Mouse (Mus musculus) Patski (cell line): ENCODE data around the gene Ccdc85b. TPM values are rescaled to one million over a fixed set of nuclear protein-coding genes. Genes with fewer than 3 reads are reported as not detected.

Experiments
- ATAC-seq: fragments of 100-300 bp; one replicate; pipeline ENCODE4 v1.8.0; 2021
- CTCF ChIA-PET: fragments of 350-600 bp; sonication (Branson Sonifier 250); formaldehyde crosslinking; loops from one replicate; lab custom pipeline; 2022; ENCODE audit warnings: inconsistent platforms; lab: Charles Lee
- POLR2A ChIA-PET: fragments of 350-600 bp; sonication (Branson Sonifier 250); formaldehyde crosslinking; loops from one replicate; lab custom pipeline; 2022; ENCODE audit warnings: antibody characterized with exemption, inconsistent platforms; lab: Charles Lee
- DNase-seq: peaks from one replicate; pipeline ENCODE4 v3.0.0-alpha.2; 2011; ENCODE audit warnings: low read depth, low spot score
- H3K27me3 ChIP-seq: fragments of 371-371 bp; one replicate; pipeline ENCODE4 v1.5.1; 2021
- CTCF ChIP-seq: fragments of 100-300 bp; IDR thresholded peaks from one replicate; pipeline ENCODE4 v1.5.1; 2021
- in situ Hi-C: fragments of 300-500 bp; cut with MboI; formaldehyde crosslinking; loops from 3 replicates; pipeline ENCODE4 v1.11.1; 2018; ENCODE audit warnings: low pct_unique_long_range_greater_than_20kb, mixed read lengths
- polyA plus RNA-seq: library from polyadenylated mRNA; unstranded; gene quantifications from one replicate; pipeline ENCODE4 v1.2.3, GENCODE M21; 2021

Gene Ccdc85b
- polyA plus RNA-seq, 1 experiment from 2014 or later = 16.8 TPM

DNA sequence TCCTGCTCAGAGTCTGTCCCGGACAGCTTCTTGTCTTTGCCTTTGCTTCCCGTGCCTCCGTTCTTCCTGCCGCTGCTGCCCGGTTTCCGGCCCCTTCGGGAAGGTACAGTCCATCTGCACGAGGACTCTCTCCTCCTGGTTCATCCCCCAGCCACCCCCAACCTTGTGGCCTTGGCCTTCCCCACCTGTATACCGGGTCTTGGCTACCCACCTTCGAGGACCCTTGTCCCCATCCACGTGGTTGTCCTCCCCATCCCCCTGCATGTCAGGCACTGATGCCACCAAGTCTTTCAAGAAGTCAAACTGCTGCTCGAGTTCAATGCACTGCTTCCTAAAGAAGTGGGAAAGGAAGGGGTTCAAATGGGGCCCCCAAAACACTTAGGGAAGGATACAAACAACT lies 34.1 kb downstream of the Ccdc85b start:
- CTCF ChIA-PET = no interaction called here
- TF ChIP-seq CTCF = no peak
- DNase-seq (no peak), ATAC-seq (no peak)
- POLR2A ChIA-PET = interaction anchor here (0.8 to 3.5 kb wide), 4 partner anchors 14 to 35 kb away, joined by 3 to 14 read pairs (median 4); partner anchors contain the start of gene Sart1
- no peaks in the 10 kb centered on the region for H3K27me3 ChIP-seq
- in situ Hi-C loops = no loop called here

DNA sequence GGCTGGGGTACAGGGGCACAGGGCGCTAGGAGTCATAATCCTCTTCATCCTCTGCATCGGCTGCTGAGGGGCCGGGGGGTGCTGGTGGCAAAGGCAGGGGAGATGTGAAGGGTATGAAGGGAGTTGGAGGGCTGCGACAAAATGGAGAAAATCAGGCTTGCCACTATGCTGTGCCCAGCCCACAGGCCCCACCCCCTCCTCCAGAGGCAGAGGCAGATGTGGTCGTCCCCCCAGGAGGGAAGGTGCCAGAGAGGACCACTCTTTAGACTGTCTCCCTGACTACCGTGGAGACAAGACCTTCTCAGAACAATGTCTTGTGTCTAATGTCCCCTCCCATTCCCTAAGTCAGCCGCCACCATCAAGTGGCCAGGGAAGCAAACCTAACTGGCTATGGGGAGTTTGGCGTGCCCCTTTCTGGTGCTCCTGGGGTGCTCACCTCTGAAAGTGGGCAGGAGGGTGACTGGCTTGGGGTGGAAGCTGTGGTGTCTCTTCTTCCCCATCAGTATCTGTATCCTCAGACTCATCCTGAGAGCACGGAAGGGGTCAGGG lies 34.7 kb downstream of the Ccdc85b start:
- no peaks in the 10 kb centered on the region for H3K27me3 ChIP-seq
- ChIA-PET POLR2A (interaction anchor here (1.4 kb wide), 1 partner anchor 13 kb away, joined by 3 read pairs; no protein-coding TSS in a partner anchor), CTCF (no interaction called here)
- DNase-seq = no peak
- no peak for TF ChIP-seq CTCF
- in situ Hi-C loops = no loop called here
- no peak for ATAC-seq

DNA sequence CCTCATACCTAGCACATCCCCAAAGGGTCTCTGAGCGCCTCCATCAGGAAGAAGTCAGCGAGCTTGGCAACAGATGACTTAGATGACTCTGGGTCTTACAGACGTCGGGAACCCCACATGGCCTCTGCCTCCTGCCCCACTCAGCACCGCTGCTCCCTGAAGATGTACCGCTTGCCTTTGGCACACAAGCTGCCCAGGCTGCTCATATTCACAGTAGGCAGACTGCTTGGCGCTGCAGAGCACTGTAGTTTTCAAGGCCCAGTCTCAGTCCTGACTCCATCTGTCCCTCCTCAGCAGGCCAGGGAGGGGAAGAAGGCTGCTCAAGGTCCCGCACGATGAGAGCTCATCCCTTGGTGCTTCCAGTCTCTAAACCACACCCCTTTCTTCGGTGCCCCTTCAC lies 35.4 kb downstream of the Ccdc85b start:
- CTCF ChIA-PET = no interaction called here
- no peaks in the 10 kb centered on the region for H3K27me3 ChIP-seq
- in situ Hi-C loops = no loop called here

DNA sequence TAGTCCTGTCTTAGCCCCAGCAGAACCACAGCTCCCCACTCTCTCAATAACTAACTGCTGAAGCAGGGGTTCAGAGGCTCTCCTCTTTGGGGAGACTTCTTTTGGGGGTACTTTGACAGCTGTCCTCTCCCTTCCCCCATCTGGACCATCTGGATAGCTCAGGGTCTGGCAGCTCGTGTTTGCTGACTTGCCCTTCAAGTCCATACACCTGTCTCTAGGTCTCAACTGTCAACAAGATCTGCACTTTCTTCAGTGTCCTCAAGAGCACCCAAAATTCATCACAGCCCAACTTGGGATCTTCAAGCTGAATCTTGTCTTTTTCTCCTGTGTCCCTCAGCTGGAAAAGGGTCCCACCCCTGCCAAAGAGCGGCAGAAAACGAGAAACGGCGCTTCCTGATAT lies 35.9 kb downstream of the Ccdc85b start:
- TF ChIP-seq CTCF = no peak
- POLR2A ChIA-PET = interaction anchor here (1.1 to 1.4 kb wide), 2 partner anchors 12 to 67 kb away, joined by 3 read pairs; partner anchors contain the start of gene Mus81
- DNase-seq (no peak), ATAC-seq (no peak)
- in situ Hi-C loops = no loop called here
- CTCF ChIA-PET = no interaction called here
- no peaks in the 10 kb centered on the region for H3K27me3 ChIP-seq

More for the DNA sequence above, 35.4 kb downstream of the Ccdc85b start:
- ATAC-seq (no peak), DNase-seq (no peak)
- TF ChIP-seq CTCF = no peak
- POLR2A ChIA-PET = interaction anchor here (0.7 to 1.4 kb wide), 3 partner anchors 13 to 279 kb away, joined by 3 to 4 read pairs (median 3); partner anchors contain the start of gene Mus81

- ChIA-PET POLR2A (no interaction called here), CTCF (no interaction called here)
- ATAC-seq (no peak), DNase-seq (no peak)
- TF ChIP-seq CTCF = no peak
- in situ Hi-C loops = no loop called here
- no peaks in the 10 kb centered on the region for H3K27me3 ChIP-seq
Measured at GRCm38 (mm10) chr19:5420579-5420978, 37.1 kb downstream of the Ccdc85b start.

DNA sequence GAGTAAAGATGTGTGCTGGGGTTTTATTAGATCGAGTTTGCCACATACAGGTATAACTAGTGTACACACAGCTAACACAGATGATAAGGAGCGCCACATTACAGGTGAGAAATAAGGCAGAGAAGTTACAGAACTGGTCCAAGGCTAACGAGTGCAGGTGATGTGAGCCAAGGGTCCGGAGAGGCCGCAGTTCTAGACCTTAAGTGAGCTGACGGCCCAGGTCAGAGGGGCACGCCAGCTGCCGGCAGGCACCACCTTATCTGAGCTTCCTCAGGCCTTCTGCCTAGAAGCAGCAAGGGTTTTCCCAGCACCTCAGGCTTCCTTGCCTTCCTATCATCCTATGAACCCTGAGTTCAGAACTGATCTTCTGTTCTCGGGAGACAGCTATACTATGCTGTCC lies 38.1 kb downstream of the Ccdc85b start:
- in situ Hi-C loops = no loop called here

DNA sequence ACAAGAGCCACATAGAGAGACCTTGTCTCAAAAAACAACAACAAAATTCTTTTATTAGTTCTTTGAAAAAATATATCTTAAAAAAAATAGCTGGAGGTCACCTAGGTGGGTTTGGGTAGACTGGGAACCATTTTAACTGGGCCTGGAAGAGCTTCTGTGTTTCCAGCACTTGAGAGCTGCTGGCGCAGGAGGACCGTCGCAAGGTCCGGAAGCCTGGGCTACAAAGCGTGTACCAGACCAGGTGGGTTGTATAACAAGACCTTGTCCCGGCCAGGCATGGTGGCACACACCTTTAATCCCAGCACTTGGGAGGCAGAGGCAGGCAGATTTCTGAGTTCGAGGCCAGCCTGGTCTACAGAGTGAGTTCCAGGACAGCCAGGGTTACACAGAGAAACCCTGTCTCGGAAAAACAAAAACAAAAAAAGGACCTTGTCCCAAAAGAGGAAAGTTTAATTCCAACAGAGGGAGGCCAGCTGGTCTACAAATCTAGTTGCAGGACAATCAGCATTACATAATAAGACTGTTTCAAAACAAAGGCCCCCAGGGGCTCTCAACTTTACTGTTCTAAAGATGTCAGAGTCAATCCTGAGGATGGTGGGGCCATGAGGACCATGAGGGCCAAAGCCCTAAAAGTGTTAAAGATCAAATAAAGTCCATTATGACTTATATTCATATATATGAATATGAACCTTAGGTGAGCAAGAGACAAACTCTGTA lies 38.8 kb downstream of the Ccdc85b start:
- in situ Hi-C loops = no loop called here

More for the DNA sequence above, 38.1 kb downstream of the Ccdc85b start:
- TF ChIP-seq CTCF = no peak
- POLR2A ChIA-PET = no interaction called here
- DNase-seq (no peak), ATAC-seq (no peak)
- CTCF ChIA-PET = interaction anchor here (1.0 to 1.3 kb wide), 2 partner anchors 11 to 12 kb away, joined by 3 to 6 read pairs; no protein-coding TSS in a partner anchor
- no peaks in the 10 kb centered on the region for H3K27me3 ChIP-seq

GRCm38 (mm10) chr19:5414534-5414957 lies 43.1 kb downstream of the Ccdc85b start:
- DNase-seq = no peak
- POLR2A ChIA-PET = no interaction called here
- no peak for ATAC-seq
- no peak for TF ChIP-seq CTCF
- CTCF ChIA-PET = no interaction called here
- no peaks in the 10 kb centered on the region for H3K27me3 ChIP-seq
- in situ Hi-C loops = no loop called here

More for the DNA sequence above, 38.8 kb downstream of the Ccdc85b start:
- no peak for TF ChIP-seq CTCF
- no peaks in the 10 kb centered on the region for H3K27me3 ChIP-seq
- ChIA-PET POLR2A (interaction anchor here (0.6 kb wide), 1 partner anchor 537 kb away, joined by 6 read pairs; no protein-coding TSS in a partner anchor), CTCF (interaction anchor here (1.0 to 1.3 kb wide), 2 partner anchors 10 to 12 kb away, joined by 3 to 6 read pairs; no protein-coding TSS in a partner anchor)
- ATAC-seq (no peak), DNase-seq (no peak)

DNA sequence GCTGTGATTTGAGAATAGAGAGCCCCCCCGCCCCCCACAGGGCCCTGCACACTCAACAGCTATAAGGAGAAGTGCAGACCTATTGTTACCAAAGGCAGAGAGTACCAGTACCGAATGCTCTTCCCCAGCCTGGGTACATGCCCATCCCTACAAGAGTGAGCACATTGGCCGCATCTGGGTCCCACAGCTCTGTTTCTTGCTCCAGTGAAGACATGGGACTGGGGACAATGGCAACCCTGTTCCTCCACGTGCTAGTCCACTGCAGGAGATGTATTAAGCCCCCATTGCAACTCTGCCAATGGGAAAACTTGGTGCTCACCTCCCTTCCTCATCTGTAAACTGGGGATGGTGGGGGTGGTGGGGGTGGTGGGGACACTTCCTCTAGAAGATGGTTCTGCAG lies 43.9 kb downstream of the Ccdc85b start:
- no peak for DNase-seq

DNA sequence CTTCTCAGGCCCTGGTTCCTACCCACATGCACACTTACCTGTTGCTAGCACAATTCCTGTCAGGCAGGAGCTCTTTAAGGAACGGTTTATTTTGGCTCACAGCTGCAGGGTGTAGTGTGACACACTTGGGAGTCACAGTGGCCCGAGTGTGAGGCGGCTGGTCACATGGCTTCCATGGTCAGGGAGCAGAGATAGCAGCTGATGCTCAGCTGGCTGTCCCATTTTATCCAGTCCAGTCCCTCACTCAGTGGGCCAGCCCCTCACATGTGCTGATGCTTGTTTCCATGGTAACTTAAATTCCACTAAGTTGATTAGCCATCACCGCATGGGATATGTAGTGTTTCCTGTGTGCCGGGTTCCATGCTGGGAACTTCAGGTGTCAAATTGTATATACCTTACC lies 45.7 kb downstream of the Ccdc85b start:
- CTCF ChIA-PET = no interaction called here
- in situ Hi-C loops = no loop called here
- ATAC-seq (no peak), DNase-seq (no peak)
- no peak for TF ChIP-seq CTCF
- POLR2A ChIA-PET = interaction anchor here (1.2 kb wide), 1 partner anchor 13 kb away, joined by 4 read pairs; the partner anchor contains the start of genes AI837181 and Drap1
- H3K27me3 ChIP-seq = no peaks in the 10 kb centered on the region

More for the DNA sequence above, 43.9 kb downstream of the Ccdc85b start:
- ChIA-PET POLR2A (no interaction called here), CTCF (no interaction called here)
- ATAC-seq = no peak
- in situ Hi-C loops = no loop called here
- H3K27me3 ChIP-seq = no peaks in the 10 kb centered on the region
- TF ChIP-seq CTCF = no peak

DNA sequence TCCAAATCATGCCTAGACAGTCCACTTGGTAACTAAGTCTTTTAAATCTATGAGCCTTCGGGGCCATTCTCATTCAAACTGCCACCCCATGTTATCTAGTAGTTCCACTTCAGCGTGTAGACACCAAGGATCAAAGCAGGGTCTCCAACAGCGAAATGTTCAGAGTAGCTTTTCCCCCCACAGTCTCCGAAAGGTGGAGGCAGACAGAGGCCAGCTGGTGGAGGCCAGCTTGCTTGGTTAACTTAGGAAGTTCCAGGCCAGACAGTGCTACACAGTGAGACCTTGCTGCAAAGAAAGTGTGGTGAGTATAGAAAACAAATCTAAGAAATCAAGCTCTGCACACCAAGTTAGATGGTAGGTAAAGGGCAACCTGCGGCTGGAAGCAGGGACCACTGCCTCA lies 47.1 kb downstream of the Ccdc85b start:
- TF ChIP-seq CTCF = no peak
- no peaks in the 10 kb centered on the region for H3K27me3 ChIP-seq
- ChIA-PET CTCF (interaction anchor here (0.9 to 1.4 kb wide), 2 partner anchors 9 to 10 kb away, joined by 3 to 4 read pairs; partner anchors contain the start of gene Tsga10ip), POLR2A (no interaction called here)
- DNase-seq = no peak
- in situ Hi-C loops = no loop called here
- no peak for ATAC-seq
